Mouse (Mus musculus) MEL (cell line): Measurements from ENCODE around the gene Frmd6. TPM values are rescaled to one million over a fixed set of nuclear protein-coding genes. Genes with fewer than 3 reads are reported as not detected.

Experiments used
- DNase-seq: peaks from one replicate; pipeline ENCODE4 v3.0.0; 2011; ENCODE audit warnings: low read depth, low spot score
- H3K27ac ChIP-seq: 2 replicates; pipeline ENCODE4 v1.5.1; 2012; ENCODE audit warnings: low read depth, mild to moderate bottlenecking, control low read depth, low read length, moderate library complexity; ENCODE audit not compliant: control insufficient read depth
- H3K27me3 ChIP-seq, 2 experiments: fragments of 150-350 bp in 1 of 2; sonication (generic) in 1 of 2; 2 replicates each; pipeline ENCODE4 v1.6.1; 2012; ENCODE audit warnings: low read length in 2 of 2, mild to moderate bottlenecking in 2 of 2, improper control_type of control experiment in 1 of 2, moderate library complexity in 1 of 2; ENCODE audit not compliant: insufficient read depth in 2 of 2, control insufficient read depth in 1 of 2
- H3K36me3 ChIP-seq, 2 experiments: 2 replicates each; pipeline ENCODE4 v1.6.1; 2012 to 2014; ENCODE audit warnings: low read length in 2 of 2, improper control_type of control experiment in 1 of 2, inconsistent platforms in 1 of 2, mild to moderate bottlenecking in 1 of 2; ENCODE audit not compliant: insufficient read depth in 2 of 2, control insufficient read depth in 1 of 2
- H3K4me1 ChIP-seq, 2 experiments: fragments of 150-350 bp in 1 of 2; sonication (generic) in 1 of 2; 2 replicates each; pipeline ENCODE4 v1.6.1; 2012; ENCODE audit warnings: low read length in 2 of 2, improper control_type of control experiment in 1 of 2, mild to moderate bottlenecking in 1 of 2; ENCODE audit not compliant: insufficient read depth in 2 of 2, control insufficient read depth in 1 of 2
- H3K4me3 ChIP-seq, 2 experiments: fragments of 150-350 bp in 1 of 2; sonication (generic) in 1 of 2; 2 replicates each; pipeline ENCODE4 v1.5.1; 2012; ENCODE audit warnings: low read depth in 2 of 2, low read length in 2 of 2, mild to moderate bottlenecking in 2 of 2, moderate library complexity in 2 of 2, control low read depth in 1 of 2, improper control_type of control experiment in 1 of 2; ENCODE audit not compliant: control insufficient read depth in 1 of 2, insufficient read depth in 1 of 2
- H3K79me2 ChIP-seq: 2 replicates; pipeline ENCODE4 v1.6.1; 2012; ENCODE audit warnings: mild to moderate bottlenecking, low read length, moderate library complexity; ENCODE audit not compliant: control insufficient read depth, poor library complexity, insufficient read depth
- H3K9ac ChIP-seq: 2 replicates; pipeline ENCODE4 v1.6.1; 2012; ENCODE audit warnings: low read depth, mild to moderate bottlenecking, control low read depth, low read length, moderate library complexity; ENCODE audit not compliant: control insufficient read depth, poor library complexity, severe bottlenecking
- H3K9me3 ChIP-seq: fragments of 150-350 bp; sonication (generic); replicated peaks from 2 replicates; pipeline ENCODE4 v1.6.1; 2012; ENCODE audit warnings: mild to moderate bottlenecking, low read length, improper control_type of control experiment, moderate library complexity; ENCODE audit not compliant: insufficient read depth
- BHLHE40 ChIP-seq: IDR thresholded peaks from 2 replicates; pipeline ENCODE4 v1.6.1; 2012; ENCODE audit warnings: low read depth, mild to moderate bottlenecking, inconsistent platforms, low read length, improper control_type of control experiment, borderline replicate concordance
- CHD1 ChIP-seq: IDR thresholded peaks from 2 replicates; pipeline ENCODE4 v1.6.1; 2012; ENCODE audit warnings: low read depth, mild to moderate bottlenecking, inconsistent platforms, low read length, improper control_type of control experiment
- CHD2 ChIP-seq: IDR thresholded peaks from 2 replicates; pipeline ENCODE4 v1.6.1; 2011; ENCODE audit warnings: low read length, improper control_type of control experiment
- CTCF ChIP-seq, 3 experiments: IDR thresholded peaks in 2 of 3; conservative IDR thresholded peaks in 1 of 3; 2 replicates each; pipeline ENCODE4 v1.5.1; 2011 to 2012; ENCODE audit warnings: low read length in 3 of 3, low read depth in 2 of 3, mild to moderate bottlenecking in 2 of 3, improper control_type of control experiment in 1 of 3, inconsistent platforms in 1 of 3, mixed read lengths in 1 of 3, moderate library complexity in 1 of 3; ENCODE audit not compliant: control insufficient read depth in 1 of 3, insufficient read depth in 1 of 3, poor library complexity in 1 of 3, severe bottlenecking in 1 of 3
- ELF1 ChIP-seq: IDR thresholded peaks from 2 replicates; pipeline ENCODE4 v1.6.1; 2014; ENCODE audit warnings: low read depth, mild to moderate bottlenecking, inconsistent platforms, low read length, improper control_type of control experiment, moderate library complexity
- EP300 ChIP-seq, 2 experiments: IDR thresholded peaks; 2 replicates each; pipeline ENCODE4 v1.6.1; 2011; ENCODE audit warnings: improper control_type of control experiment in 2 of 2, low read length in 2 of 2, low read depth in 1 of 2, mild to moderate bottlenecking in 1 of 2
- HCFC1 ChIP-seq: IDR thresholded peaks from 2 replicates; pipeline ENCODE4 v1.6.1; 2012; ENCODE audit warnings: low read depth, mild to moderate bottlenecking, inconsistent platforms, low read length, improper control_type of control experiment, moderate library complexity
- JUND ChIP-seq: IDR thresholded peaks from 2 replicates; pipeline ENCODE4 v1.6.1; 2011; ENCODE audit warnings: low read depth, mild to moderate bottlenecking, improper control_type of control experiment, low read length
- MAX ChIP-seq: IDR thresholded peaks from 2 replicates; pipeline ENCODE4 v1.6.1; 2011; ENCODE audit warnings: low read length, improper control_type of control experiment
- MAZ ChIP-seq: IDR thresholded peaks from 2 replicates; pipeline ENCODE4 v1.6.1; 2012; ENCODE audit warnings: low read depth, mild to moderate bottlenecking, inconsistent platforms, low read length, improper control_type of control experiment
- MEF2A ChIP-seq: IDR thresholded peaks from 2 replicates; pipeline ENCODE4 v1.6.1; 2014; ENCODE audit warnings: low read depth, mild to moderate bottlenecking, inconsistent platforms, low read length, improper control_type of control experiment; ENCODE audit not compliant: poor library complexity, insufficient replicate concordance, severe bottlenecking; ENCODE audit errors: extremely low read depth
- MYB ChIP-seq: IDR thresholded peaks from 2 replicates; pipeline ENCODE4 v1.6.1; 2011; ENCODE audit warnings: mild to moderate bottlenecking, low read depth, low read length, improper control_type of control experiment
- POLR2A ChIP-seq, 2 experiments: IDR thresholded peaks; 2 replicates each; pipeline ENCODE4 v1.6.1; 2011 to 2012; ENCODE audit warnings: low read length in 2 of 2, mild to moderate bottlenecking in 2 of 2, control low read depth in 1 of 2, improper control_type of control experiment in 1 of 2, low read depth in 1 of 2, moderate library complexity in 1 of 2; ENCODE audit not compliant: control insufficient read depth in 1 of 2, insufficient read depth in 1 of 2, poor library complexity in 1 of 2
- POLR2AphosphoS2 ChIP-seq: IDR thresholded peaks from 2 replicates; pipeline ENCODE4 v1.6.1; 2011; ENCODE audit warnings: low read length, improper control_type of control experiment
- TAL1 ChIP-seq: IDR thresholded peaks from 2 replicates; pipeline ENCODE4 v1.6.1; 2012; ENCODE audit warnings: mild to moderate bottlenecking, inconsistent platforms, low read length, moderate library complexity, mixed read lengths
- TBP ChIP-seq: IDR thresholded peaks from 2 replicates; pipeline ENCODE4 v1.8.0; 2011; ENCODE audit warnings: low read depth, low read length, improper control_type of control experiment
- USF2 ChIP-seq, 2 experiments: IDR thresholded peaks; 2 replicates each; pipeline ENCODE4 v1.6.1; 2011 to 2012; ENCODE audit warnings: improper control_type of control experiment in 2 of 2, low read length in 2 of 2, borderline replicate concordance in 1 of 2, inconsistent platforms in 1 of 2, low read depth in 1 of 2, mild to moderate bottlenecking in 1 of 2; ENCODE audit not compliant: insufficient read depth in 1 of 2
- ZC3H11A ChIP-seq: IDR thresholded peaks from 2 replicates; pipeline ENCODE4 v1.6.1; 2012; ENCODE audit warnings: low read depth, mild to moderate bottlenecking, inconsistent platforms, low read length, improper control_type of control experiment
- ZKSCAN1 ChIP-seq: IDR thresholded peaks from 2 replicates; pipeline ENCODE4 v1.6.1; 2012; ENCODE audit warnings: low read depth, mild to moderate bottlenecking, inconsistent platforms, low read length, improper control_type of control experiment, moderate library complexity
- ZMIZ1 ChIP-seq: IDR thresholded peaks from 2 replicates; pipeline ENCODE4 v1.6.1; 2012; ENCODE audit warnings: low read depth, mild to moderate bottlenecking, inconsistent platforms, low read length, improper control_type of control experiment, moderate library complexity
- ZNF384 ChIP-seq: IDR thresholded peaks from 2 replicates; pipeline ENCODE4 v1.6.1; 2012; ENCODE audit warnings: low read depth, mild to moderate bottlenecking, inconsistent platforms, low read length, improper control_type of control experiment
- polyA plus RNA-seq, 2 experiments: library from polyadenylated mRNA; stranded (reverse) in 1 of 2; unstranded in 1 of 2; fragments of >175 nt in 1 of 2; fragments of >200 nt in 1 of 2; gene quantifications; 2 replicates each; pipeline versions ENCODE4 v1.2.1 to v1.2.4; 2012; ENCODE audit warnings: low replicate concordance in 2 of 2, low read depth in 1 of 2; ENCODE audit not compliant: insufficient read length in 2 of 2, insufficient read depth in 1 of 2, missing spikeins in 1 of 2
- total RNA-seq: library from RNA; depleted of rRNA; stranded (reverse); fragments of 300-350 nt; gene quantifications from 2 replicates; pipeline ENCODE4 v1.2.3, GENCODE M21; 2012

Gene Frmd6
- total and polyA plus RNA-seq, 3 experiments, result 3.7 to 5.0 TPM; not detected in 1

GRCm38 (mm10) chr12:70853026-70853425 is 27.7 kb downstream of the Frmd6 start:
- Histone ChIP-seq H3K9me3 (no peaks in the 10 kb centered on the region), H3K4me3 (no peak overlapping the region), H3K27ac (no peak overlapping the region), H3K36me3 (no peaks in the 10 kb centered on the region), H3K9ac (no peak overlapping the region), H3K4me1 (no peaks in the 10 kb centered on the region), H3K79me2 (no peaks in the 10 kb centered on the region), H3K27me3 (no peaks in the 10 kb centered on the region)
- TF ChIP-seq CHD2 (no peak), MAZ (no peak), TAL1 (no peak), POLR2A (IDR thresholded peaks at IDR 0.05; ENCODE audit: control insufficient read depth in 1 of 2, insufficient read depth in 1 of 2, low read depth in 1 of 2, low read length in 2 of 2, poor library complexity in 1 of 2) (no peak), ZNF384 (no peak), CHD1 (no peak), USF2 (IDR thresholded peaks at IDR 0.05; ENCODE audit: borderline replicate concordance in 1 of 2, insufficient read depth in 1 of 2, low read depth in 1 of 2, low read length in 2 of 2) (no peak), MEF2A (no peak), MAX (no peak), BHLHE40 (no peak), ZC3H11A (no peak), MYB (no peak), POLR2AphosphoS2 (no peak), ZMIZ1 (no peak), CTCF (IDR thresholded peaks at IDR 0.05 in 2 of 3, conservative IDR thresholded peaks at IDR 0.05 in 1 of 3; ENCODE audit: control insufficient read depth in 1 of 3, insufficient read depth in 1 of 3, low read depth in 2 of 3, low read length in 3 of 3, poor library complexity in 1 of 3, severe bottlenecking in 1 of 3) (no peak), JUND (no peak), HCFC1 (no peak)
- no peak for DNase-seq

- TF ChIP-seq EP300 (IDR thresholded peaks at IDR 0.05; ENCODE audit: low read depth in 1 of 2, low read length in 2 of 2) (no peak), CHD2 (no peak), TBP (no peak), ELF1 (no peak), ZKSCAN1 (no peak)
- TF ChIP-seq, all 39 proteins: peak for 0
- H3K4me1 ChIP-seq, result no peaks in the 10 kb centered on the region
- no peak overlapping the region for H3K27ac ChIP-seq
- H3K79me2 ChIP-seq, result no peaks in the 10 kb centered on the region
- no peak overlapping the region for H3K9ac ChIP-seq
- no peak for DNase-seq
- no peaks in the 10 kb centered on the region for H3K27me3 ChIP-seq
- H3K4me3 ChIP-seq, result no peak overlapping the region
- H3K9me3 ChIP-seq, result no peaks in the 10 kb centered on the region
- no peaks in the 10 kb centered on the region for H3K36me3 ChIP-seq
Measured at GRCm38 (mm10) chr12:70855678-70856077, 30.4 kb downstream of the Frmd6 start.
